Mouse (Mus musculus) heart, embryonic 15.5 days (tissue): ENCODE measurements around the gene Gm21761. TPM values are rescaled to one million over a fixed set of nuclear protein-coding genes. Genes with fewer than 3 reads are reported as not detected.
A peak's percentile ranks its signal among the peaks of the same experiment; 100 is the strongest.
"Not testable (repeated sequence)": the region's sequence is repeated elsewhere in the genome, so short reads cannot be mapped to it uniquely, and the experiment has no call there.

ENCODE experiments used
- ATAC-seq: fragments of 200-750 bp; cut with Nextera tagmentation; replicated peaks from 2 replicates; pipeline ENCODE4 v1.8.0; 2017; ENCODE audit warnings: low read depth, moderate TSS enrichment; ENCODE audit not compliant: insufficient number of reproducible peaks, insufficient read depth, low FRiP score
- H3K27ac ChIP-seq: fragments of 300-500 bp; sonication (generic); 2 replicates; pipeline ENCODE4 v1.5.1; 2015; ENCODE audit warnings: mild to moderate bottlenecking, inconsistent platforms
- H3K27me3 ChIP-seq: fragments of 300-500 bp; sonication (generic); 2 replicates; pipeline ENCODE4 v1.6.1; 2015; ENCODE audit warnings: inconsistent platforms
- H3K36me3 ChIP-seq: fragments of 300-500 bp; sonication (generic); 2 replicates; pipeline ENCODE4 v1.6.1; 2015; ENCODE audit warnings: mild to moderate bottlenecking, inconsistent platforms
- H3K4me1 ChIP-seq: fragments of 300-500 bp; sonication (generic); replicated peaks from 2 replicates; pipeline ENCODE4 v1.6.1; 2015; ENCODE audit warnings: inconsistent platforms
- H3K4me2 ChIP-seq: fragments of 300-500 bp; sonication (generic); 2 replicates; pipeline ENCODE4 v1.6.1; 2015; ENCODE audit warnings: inconsistent platforms, mild to moderate bottlenecking, moderate library complexity
- H3K4me3 ChIP-seq: fragments of 300-500 bp; sonication (generic); 2 replicates; pipeline ENCODE4 v1.5.1; 2015; ENCODE audit warnings: mild to moderate bottlenecking, inconsistent platforms
- H3K9ac ChIP-seq: fragments of 300-500 bp; sonication (generic); 2 replicates; pipeline ENCODE4 v1.6.1; 2015; ENCODE audit warnings: mild to moderate bottlenecking, inconsistent platforms
- H3K9me3 ChIP-seq: fragments of 300-500 bp; sonication (generic); replicated peaks from 2 replicates; pipeline ENCODE4 v1.6.1; 2016; ENCODE audit warnings: inconsistent platforms
- WGBS: fragments of 180-500 bp; shearing (Covaris S2); methylation state at CpG from one replicate; pipeline ENCODE4 v1.1.7; 2015; ENCODE audit warnings: mixed read lengths; 5-methylcytosine and 5-hydroxymethylcytosine counted together
- polyA plus RNA-seq: library from polyadenylated mRNA; unstranded; fragments of >200 nt; fragmentation: Nextera tagmentation; extraction: Ambion mirVana; gene quantifications from 2 replicates; pipeline ENCODE4 v1.2.1, GENCODE M21; 2015

Gene Gm21761
- polyA plus RNA-seq, result not detected in 2 replicates

GRCm38 (mm10) chr13:119929172-119929571 is at the start of gene Gm21761:
Gm21761 (minus strand) TSS chr13:119929272.
- H3K4me3 ChIP-seq, H3K36me3 ChIP-seq, H3K4me1 ChIP-seq, H3K9ac ChIP-seq, H3K27ac ChIP-seq, H3K9me3 ChIP-seq, H3K4me2 ChIP-seq, ATAC-seq, H3K27me3 ChIP-seq: not testable (repeated sequence)
- WGBS, result no CpG with 5 or more reads among the region's 5 CpGs

GRCm38 (mm10) chr13:119969163-119969562 is 40.1 kb upstream of the Gm21761 start:
- WGBS, result no CpG with 5 or more reads among the region's 13 CpGs
- H3K27me3 ChIP-seq, H3K36me3 ChIP-seq, H3K4me3 ChIP-seq, H3K4me1 ChIP-seq, ATAC-seq, H3K27ac ChIP-seq, H3K4me2 ChIP-seq, H3K9ac ChIP-seq, H3K9me3 ChIP-seq: not testable (repeated sequence)

GRCm38 (mm10) chr13:119968193-119968592 is 39.1 kb upstream of the Gm21761 start:
- not testable (repeated sequence) for H3K9me3 ChIP-seq, H3K27ac ChIP-seq, H3K4me2 ChIP-seq, H3K36me3 ChIP-seq, ATAC-seq, H3K9ac ChIP-seq, H3K4me3 ChIP-seq, H3K27me3 ChIP-seq, H3K4me1 ChIP-seq
- WGBS, result no CpG with 5 or more reads among the region's 14 CpGs

GRCm38 (mm10) chr13:119965968-119966367 is 36.9 kb upstream of the Gm21761 start:
- WGBS, result 0% methylated on average over 21 of the region's 22 CpGs
- ATAC-seq, H3K4me1 ChIP-seq: not testable (repeated sequence)

GRCm38 (mm10) chr13:119965302-119965952 is 36.4 kb upstream of the Gm21761 start:
- not testable (repeated sequence) for H3K36me3 ChIP-seq, H3K27me3 ChIP-seq, H3K9me3 ChIP-seq, H3K27ac ChIP-seq, H3K4me1 ChIP-seq, H3K9ac ChIP-seq
- 2% methylated on average over 16 of the region's 34 CpGs for WGBS
- Histone ChIP-seq H3K4me2 (peak overlapping the region; percentile 57), H3K4me3 (peak overlapping the region; percentile 41)
- 0 out of 2 replicates have a peak, but pooled peaks have one; percentile 66 for ATAC-seq

More at GRCm38 (mm10) chr13:119965968-119966367, 36.9 kb upstream of the Gm21761 start:
- H3K36me3 ChIP-seq, H3K9ac ChIP-seq, H3K27me3 ChIP-seq, H3K9me3 ChIP-seq, H3K27ac ChIP-seq: not testable (repeated sequence)
- peak overlapping the region; percentile 41 for H3K4me3 ChIP-seq
- peak overlapping the region; percentile 57 for H3K4me2 ChIP-seq

- no CpG with 5 or more reads among the region's 5 CpGs for WGBS
- H3K9me3 ChIP-seq, H3K27ac ChIP-seq, H3K36me3 ChIP-seq, H3K4me3 ChIP-seq, H3K9ac ChIP-seq, H3K27me3 ChIP-seq, ATAC-seq, H3K4me2 ChIP-seq, H3K4me1 ChIP-seq: not testable (repeated sequence)
Measured at GRCm38 (mm10) chr13:119962856-119963255, 33.8 kb upstream of the Gm21761 start.

GRCm38 (mm10) chr13:119955567-119955966 is 26.5 kb upstream of the Gm21761 start:
- not testable (repeated sequence) for H3K4me2 ChIP-seq, H3K9ac ChIP-seq, ATAC-seq, H3K9me3 ChIP-seq, H3K4me1 ChIP-seq, H3K27me3 ChIP-seq, H3K36me3 ChIP-seq, H3K4me3 ChIP-seq, H3K27ac ChIP-seq
- no CpG with 5 or more reads among the region's 5 CpGs for WGBS

GRCm38 (mm10) chr13:119955089-119955488 is 26.0 kb upstream of the Gm21761 start:
- H3K27me3 ChIP-seq, H3K4me3 ChIP-seq, H3K4me2 ChIP-seq, H3K27ac ChIP-seq, H3K9ac ChIP-seq, H3K4me1 ChIP-seq, H3K36me3 ChIP-seq, ATAC-seq, H3K9me3 ChIP-seq: not testable (repeated sequence)
- WGBS, result 60% methylated on average over 2 of the region's 2 CpGs

GRCm38 (mm10) chr13:119950706-119951105 is 21.6 kb upstream of the Gm21761 start, which contains the start of gene B020031M17Rik:
B020031M17Rik (minus strand) TSS chr13:119950806.
- not testable (repeated sequence) for H3K4me2 ChIP-seq, H3K27me3 ChIP-seq, H3K4me3 ChIP-seq, H3K36me3 ChIP-seq, H3K9ac ChIP-seq, H3K4me1 ChIP-seq, ATAC-seq, H3K27ac ChIP-seq, H3K9me3 ChIP-seq
- WGBS, result 67% methylated on average over 4 of the region's 6 CpGs

GRCm38 (mm10) chr13:119924597-119925340 is 4.3 kb downstream of the Gm21761 start:
- H3K4me1 ChIP-seq, H3K9ac ChIP-seq, H3K4me2 ChIP-seq, H3K4me3 ChIP-seq, H3K36me3 ChIP-seq, H3K27ac ChIP-seq, H3K9me3 ChIP-seq, H3K27me3 ChIP-seq, ATAC-seq: not testable (repeated sequence)
- WGBS, result 65% methylated on average over 3 of the region's 3 CpGs

- H3K27ac ChIP-seq, H3K36me3 ChIP-seq, H3K9ac ChIP-seq, H3K27me3 ChIP-seq, H3K4me3 ChIP-seq, ATAC-seq, H3K4me2 ChIP-seq, H3K9me3 ChIP-seq, H3K4me1 ChIP-seq: not testable (repeated sequence)
- 63% methylated on average over 4 of the region's 5 CpGs for WGBS
Measured at GRCm38 (mm10) chr13:119916966-119917722, 11.9 kb downstream of the Gm21761 start.
